Mouse (Mus musculus) liver, adult 2 months (tissue): ENCODE data around the gene Iqcf1. TPM values are rescaled to one million over a fixed set of nuclear protein-coding genes. Genes with fewer than 3 reads are reported as not detected.
A peak's percentile ranks its signal among the peaks of the same experiment; 100 is the strongest.

Experiments
- DNase-seq: peaks from one replicate; pipeline ENCODE4 v3.0.0-alpha.2; 2011; ENCODE audit warnings: low read depth, low spot score; ENCODE audit errors: extremely low read depth
- H3K27ac ChIP-seq: fragments of 200-500 bp; replicated peaks from 2 replicates; pipeline ENCODE4 v1.5.1; 2012; ENCODE audit warnings: low read depth, mild to moderate bottlenecking, control low read depth, inconsistent platforms, low read length; ENCODE audit not compliant: insufficient read depth
- H3K27me3 ChIP-seq: fragments of 200-500 bp; 2 replicates; pipeline ENCODE4 v1.6.1; 2012; ENCODE audit warnings: mild to moderate bottlenecking, moderate library complexity, low read length, inconsistent platforms; ENCODE audit not compliant: control insufficient read depth, insufficient read depth
- H3K36me3 ChIP-seq: fragments of 200-500 bp; 2 replicates; pipeline ENCODE4 v1.6.1; 2012; ENCODE audit warnings: low read length, inconsistent platforms; ENCODE audit not compliant: control insufficient read depth, insufficient read depth
- H3K4me1 ChIP-seq: fragments of 200-500 bp; 2 replicates; pipeline ENCODE4 v1.6.1; 2011; ENCODE audit warnings: low read length; ENCODE audit not compliant: control insufficient read depth, insufficient read depth
- H3K4me3 ChIP-seq: fragments of 200-500 bp; 2 replicates; pipeline ENCODE4 v1.5.1; 2011; ENCODE audit warnings: low read depth, mild to moderate bottlenecking, control low read depth, low read length, moderate library complexity; ENCODE audit not compliant: insufficient read depth
- H3K79me2 ChIP-seq: fragments of 200-500 bp; 2 replicates; pipeline ENCODE4 v1.6.1; 2012; ENCODE audit warnings: inconsistent platforms, mild to moderate bottlenecking, low read length, moderate library complexity; ENCODE audit not compliant: control insufficient read depth, insufficient read depth
- H3K9ac ChIP-seq: fragments of 200-500 bp; 2 replicates; pipeline ENCODE4 v1.6.1; 2012; ENCODE audit warnings: low read depth, mild to moderate bottlenecking, control low read depth, inconsistent platforms, low read length
- CTCF ChIP-seq: fragments of 200-500 bp; IDR thresholded peaks from 2 replicates; pipeline ENCODE4 v1.5.1; 2011; ENCODE audit warnings: low read depth, low read length, control low read depth
- POLR2A ChIP-seq: fragments of 200-500 bp; IDR thresholded peaks from 2 replicates; pipeline ENCODE4 v1.6.1; 2011; ENCODE audit warnings: low read length, control low read depth; ENCODE audit not compliant: insufficient read depth; ENCODE audit errors: extremely low read depth
- WGBS: fragments of 180-500 bp; shearing (Covaris S2); methylation state at CpG from one replicate; pipeline ENCODE4 v1.1.7; 2018; 5-methylcytosine and 5-hydroxymethylcytosine counted together
- polyA plus RNA-seq: library from polyadenylated mRNA; depleted of rRNA; stranded (reverse); fragments of >200 nt; gene quantifications from 2 replicates; pipeline ENCODE4 v1.2.3, GENCODE M21; 2012
- total RNA-seq: library from RNA; depleted of rRNA; stranded (reverse); fragments of >200 nt; gene quantifications from 2 replicates; pipeline ENCODE4 v1.2.3, GENCODE M21; 2014

Iqcf1 gene
- total and polyA plus RNA-seq, 2 experiments = not detected

GRCm38 (mm10) chr9:106469317-106469716 lies 30.4 kb upstream of the Iqcf1 start:
- peak; percentile 51 for DNase-seq
- Histone ChIP-seq H3K36me3 (no peaks in the 10 kb centered on the region), H3K27me3 (no peaks in the 10 kb centered on the region), H3K9ac (no peak overlapping the region), H3K27ac (no peak overlapping the region), H3K79me2 (no peaks in the 10 kb centered on the region), H3K4me3 (no peak overlapping the region), H3K4me1 (peaks cover 2% of the 10 kb centered on the region; the same call in 1 of the 2 replicates)
- whole genome bisulfite sequencing = 37% methylated on average over 6 of the region's 6 CpGs
- TF ChIP-seq POLR2A (no peak), CTCF (peak; percentile 56)

- Histone ChIP-seq H3K9ac (no peak overlapping the region), H3K27me3 (no peaks in the 10 kb centered on the region), H3K36me3 (no peaks in the 10 kb centered on the region), H3K27ac (no peak overlapping the region), H3K79me2 (no peaks in the 10 kb centered on the region; the same call in 1 of the 2 replicates), H3K4me1 (peaks cover 2% of the 10 kb centered on the region; the same call in 1 of the 2 replicates), H3K4me3 (no peak overlapping the region)
- no peak for DNase-seq
- 69% methylated on average over 9 of the region's 9 CpGs for WGBS
- no peak for TF ChIP-seq CTCF
- TF ChIP-seq POLR2A = no peak
These were observed 30.0 kb upstream of the Iqcf1 start for GRCm38 (mm10) chr9:106469776-106470175.

- DNase-seq = no peak
- TF ChIP-seq POLR2A (no peak), CTCF (no peak)
- Histone ChIP-seq H3K79me2 (no peaks in the 10 kb centered on the region; the same call in 1 of the 2 replicates), H3K4me1 (peaks cover 10% of the 10 kb centered on the region; the same call in 1 of the 2 replicates), H3K4me3 (no peak overlapping the region), H3K9ac (no peak overlapping the region), H3K27me3 (no peaks in the 10 kb centered on the region), H3K36me3 (no peaks in the 10 kb centered on the region), H3K27ac (peak overlapping the region; percentile 27; the same call in 1 of the 2 replicates)
- WGBS = 85% methylated on average over 14 of the region's 14 CpGs
These were observed 28.6 kb upstream of the Iqcf1 start for GRCm38 (mm10) chr9:106470991-106471750.

- TF ChIP-seq POLR2A (no peak), CTCF (no peak)
- Histone ChIP-seq H3K9ac (0 out of 2 replicates have a peak overlapping the region, but pooled peaks have one; percentile 16), H3K4me3 (peak overlapping the region; percentile 24; the same call in 1 of the 2 replicates), H3K79me2 (no peaks in the 10 kb centered on the region; the same call in 1 of the 2 replicates), H3K27me3 (no peaks in the 10 kb centered on the region), H3K36me3 (no peaks in the 10 kb centered on the region), H3K4me1 (peaks cover 10% of the 10 kb centered on the region; the same call in 1 of the 2 replicates), H3K27ac (peak overlapping the region; percentile 27; the same call in 1 of the 2 replicates)
- peak; percentile 26 for DNase-seq
- 76% methylated on average over 5 of the region's 5 CpGs for WGBS
These were observed 27.9 kb upstream of the Iqcf1 start for GRCm38 (mm10) chr9:106471892-106472291.

- peaks cover 10% of the 10 kb centered on the region; the same call in 1 of the 2 replicates for H3K4me1 ChIP-seq
- H3K36me3 ChIP-seq = no peaks in the 10 kb centered on the region
- 69% methylated on average over 4 of the region's 4 CpGs for WGBS
- H3K79me2 ChIP-seq = no peaks in the 10 kb centered on the region; the same call in 1 of the 2 replicates
- no peak overlapping the region for H3K4me3 ChIP-seq
- H3K9ac ChIP-seq = no peak overlapping the region
- no peak overlapping the region for H3K27ac ChIP-seq
- no peaks in the 10 kb centered on the region for H3K27me3 ChIP-seq
- TF ChIP-seq POLR2A = no peak
- no peak for TF ChIP-seq CTCF
- DNase-seq = peak; percentile 28
These were observed 27.4 kb upstream of the Iqcf1 start for GRCm38 (mm10) chr9:106472321-106472720.
